Mouse (Mus musculus): ENCODE data around the gene Stx1a.

DNA sequence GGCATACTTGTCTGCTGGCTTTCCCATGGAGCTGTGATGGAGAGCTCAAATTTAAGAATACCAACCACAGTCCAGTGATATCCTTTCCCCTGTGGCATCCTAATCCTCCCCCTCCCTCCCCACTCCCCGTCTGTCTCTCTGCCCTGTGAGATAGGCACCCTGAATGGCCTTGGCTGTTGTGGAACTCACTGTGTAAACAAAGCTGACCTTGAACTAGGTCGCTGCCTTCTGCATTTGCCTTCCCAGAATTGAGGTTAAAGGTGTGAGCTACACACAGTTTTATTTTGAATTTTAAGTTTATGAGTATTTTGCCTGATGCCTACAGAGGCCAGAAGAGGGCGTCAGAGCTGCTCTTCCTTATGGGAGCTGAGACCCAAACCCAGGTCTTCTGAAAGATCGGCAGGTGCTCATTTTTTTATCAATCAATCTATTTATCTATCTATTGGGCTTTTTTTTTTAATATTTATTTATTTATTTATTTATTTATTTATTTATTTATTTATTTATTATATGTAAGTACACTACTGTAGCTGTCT, 7.0 kb upstream of the Stx1a start:
- peak; percentile 34 for TF ChIP-seq CTCF (IDR thresholded peaks at IDR 0.05)
- no peak for TF ChIP-seq EP300 (IDR thresholded peaks at IDR 0.05)
